Mouse (Mus musculus): Measurements from ENCODE around the gene Ppp1r1a.
A peak's percentile ranks its signal among the peaks of the same experiment; 100 is the strongest.

The Ppp1r1a gene

GRCm38 (mm10) chr15:103514914-103515313 is 22.9 kb downstream of the Ppp1r1a start:
- no peak for DNase-seq (ENCODE audit: low read depth in 2 of 2, low spot score in 2 of 2)

- DNase-seq (ENCODE audit: low read depth in 2 of 2, low spot score in 2 of 2), result peak in 1 of 2 experiments; percentile 10
These were observed 23.7 kb downstream of the Ppp1r1a start for GRCm38 (mm10) chr15:103514119-103514518.

GRCm38 (mm10) chr15:103513621-103514031 is 24.2 kb downstream of the Ppp1r1a start:
- no peak for DNase-seq (ENCODE audit: low read depth in 2 of 2, low spot score in 2 of 2)

- no peak for DNase-seq (ENCODE audit: low read depth in 2 of 2, low spot score in 2 of 2)
These were observed 26.2 kb downstream of the Ppp1r1a start for GRCm38 (mm10) chr15:103511652-103512051.

GRCm38 (mm10) chr15:103509317-103509716 is 28.5 kb downstream of the Ppp1r1a start:
- DNase-seq (ENCODE audit: low read depth in 2 of 2, low spot score in 2 of 2), result no peak

GRCm38 (mm10) chr15:103503660-103504059 is 34.1 kb downstream of the Ppp1r1a start:
- no peak for DNase-seq (ENCODE audit: low read depth in 2 of 2, low spot score in 2 of 2)

GRCm38 (mm10) chr15:103503251-103503600 is 34.6 kb downstream of the Ppp1r1a start:
- DNase-seq (ENCODE audit: low read depth in 2 of 2, low spot score in 2 of 2), result no peak

GRCm38 (mm10) chr15:103502435-103503250 is 35.2 kb downstream of the Ppp1r1a start, which contains the start of gene Pde1b:
Gene Pde1b (plus strand): TSS chr15:103503034.
- DNase-seq (ENCODE audit: low read depth in 2 of 2, low spot score in 2 of 2), result peak in 1 of 2 experiments; percentile 29

GRCm38 (mm10) chr15:103501186-103501585 is 36.6 kb downstream of the Ppp1r1a start:
- DNase-seq (ENCODE audit: low read depth in 2 of 2, low spot score in 2 of 2), result no peak

GRCm38 (mm10) chr15:103500723-103501122 is 37.1 kb downstream of the Ppp1r1a start:
- DNase-seq (ENCODE audit: low read depth in 2 of 2, low spot score in 2 of 2), result no peak

GRCm38 (mm10) chr15:103498157-103498556 is 39.6 kb downstream of the Ppp1r1a start:
- no peak for DNase-seq (ENCODE audit: low read depth in 2 of 2, low spot score in 2 of 2)

GRCm38 (mm10) chr15:103496204-103497140 is 41.3 kb downstream of the Ppp1r1a start:
- DNase-seq (ENCODE audit: low read depth in 2 of 2, low spot score in 2 of 2), result no peak

GRCm38 (mm10) chr15:103488336-103488735 is 49.5 kb downstream of the Ppp1r1a start:
- DNase-seq (ENCODE audit: low read depth in 2 of 2, low spot score in 2 of 2), result no peak

GRCm38 (mm10) chr15:103486658-103487057 is 51.1 kb downstream of the Ppp1r1a start:
- DNase-seq (ENCODE audit: low read depth in 2 of 2, low spot score in 2 of 2), result no peak

GRCm38 (mm10) chr15:103485106-103485505 is 52.7 kb downstream of the Ppp1r1a start:
- no peak for DNase-seq (ENCODE audit: low read depth in 2 of 2, low spot score in 2 of 2)

- no peak for DNase-seq (ENCODE audit: low read depth in 2 of 2, low spot score in 2 of 2)
These were observed 53.3 kb downstream of the Ppp1r1a start for GRCm38 (mm10) chr15:103484490-103484889.

GRCm38 (mm10) chr15:103482488-103482887 is 55.3 kb downstream of the Ppp1r1a start:
- DNase-seq (ENCODE audit: low read depth in 2 of 2, low spot score in 2 of 2), result no peak

All from CD8-positive naive resting alpha-beta T cell, adult 2 months (primary cell).